Comparison of ENCODE assay signal across 8 mouse cellular contexts in the genomic region with DNA sequence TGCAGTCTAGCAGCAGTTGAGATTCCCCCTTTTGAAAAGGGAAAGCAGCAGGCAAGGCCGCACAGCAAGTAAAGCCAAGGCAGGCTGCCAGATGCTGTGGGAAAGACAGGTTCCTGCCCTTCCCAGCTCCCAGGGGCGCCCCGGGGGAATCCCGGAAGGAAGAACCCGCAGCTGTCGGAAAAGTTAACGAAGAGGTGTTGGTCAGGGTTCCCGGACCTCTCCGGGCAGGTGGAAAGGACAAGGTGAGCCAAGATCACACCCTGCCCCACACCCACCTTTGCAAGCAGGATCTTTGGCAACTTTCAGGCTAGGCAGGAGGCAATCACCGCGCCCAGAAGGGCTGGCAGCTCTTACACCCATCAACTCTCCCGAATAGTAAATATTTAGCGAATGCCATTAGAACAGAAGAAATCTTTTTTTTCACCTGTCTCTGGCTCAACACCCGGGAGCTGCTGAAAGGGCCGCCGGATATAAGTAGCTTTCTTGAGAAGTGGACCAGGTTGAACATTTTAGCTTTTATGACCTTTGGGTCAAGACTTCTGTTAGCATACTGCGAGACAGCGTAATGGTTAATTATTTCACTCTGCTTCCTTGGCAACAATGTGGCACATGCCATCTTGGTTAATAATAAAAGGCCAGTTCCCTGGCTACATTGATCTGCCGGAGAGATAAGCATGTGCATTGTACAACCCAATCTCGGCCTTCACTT. TPM values are rescaled to one million over a fixed set of nuclear protein-coding genes. Genes with fewer than 3 reads are reported as not detected.
DNase-seq lines count a peak whose midpoint lies in the region; ATAC-seq and TF ChIP-seq lines count a peak whose summit lies in the region.
"Had no signal": no experiment of that assay in that cellular context is flagged by ENCODE, and none has a peak within 500 bp of the region (broad histone marks: within the 10 kb centered on the region; RNA-seq: fewer than 3 reads in every experiment).

No protein-coding gene starts in this region.

- no peak for ATAC-seq in heart, embryonic 16.5 days (replicated peaks; ENCODE audit: extremely low read depth, insufficient read depth, low FRiP score)
- ATAC-seq in stomach, embryonic 14.5 days (ENCODE audit: insufficient number of reproducible peaks, insufficient read depth, low FRiP score, low read depth) = peak; percentile 76
- ATAC-seq in forebrain, postnatal 0 days = no peak

- peak overlapping the region; percentile 59 for H3K27ac ChIP-seq in heart, embryonic 16.5 days (ENCODE audit: low read length)
- H3K27ac ChIP-seq in stomach, embryonic 14.5 days (ENCODE audit: low read length) = peak overlapping the region; percentile 80; the same call in 1 of the 2 replicates
- H3K27ac ChIP-seq in forebrain, postnatal 0 days (ENCODE audit: low read depth, low read length) = no peak overlapping the region
- H3K27ac ChIP-seq: liver, embryonic 15.5 days had no signal

- no peaks in the 10 kb centered on the region for H3K9me3 ChIP-seq in heart, embryonic 16.5 days (replicated peaks; ENCODE audit: control insufficient read depth, low read length)
- H3K9me3 ChIP-seq in stomach, embryonic 14.5 days (ENCODE audit: control insufficient read depth, low read depth, low read length) = no peaks in the 10 kb centered on the region
- H3K9me3 ChIP-seq in forebrain, postnatal 0 days (ENCODE audit: low read length) = no peaks in the 10 kb centered on the region
- H3K9me3 ChIP-seq: liver, embryonic 15.5 days had no signal

- TF ChIP-seq CTCF in forebrain, postnatal 0 days (IDR thresholded peaks at IDR 0.05; ENCODE audit: low read depth) = no peak

- no peaks in the 10 kb centered on the region for H3K36me3 ChIP-seq in heart, embryonic 16.5 days (ENCODE audit: control insufficient read depth, insufficient read depth)
- H3K36me3 ChIP-seq in stomach, embryonic 14.5 days (ENCODE audit: control insufficient read depth, insufficient read depth, low read length) = no peaks in the 10 kb centered on the region
- H3K36me3 ChIP-seq in forebrain, postnatal 0 days (ENCODE audit: insufficient read depth) = no peaks in the 10 kb centered on the region
- H3K36me3 ChIP-seq: liver, embryonic 15.5 days had no signal

- 39% methylated on average over 20 of the region's 20 CpGs for WGBS in heart, embryonic 16.5 days
- WGBS in stomach, embryonic 14.5 days = 25% methylated on average over 20 of the region's 20 CpGs
- WGBS in forebrain, postnatal 0 days = 39% methylated on average over 20 of the region's 20 CpGs

- no peaks in the 10 kb centered on the region for H3K27me3 ChIP-seq in heart, embryonic 16.5 days (ENCODE audit: control insufficient read depth, insufficient read depth, low read length)
- H3K27me3 ChIP-seq in stomach, embryonic 14.5 days (ENCODE audit: control insufficient read depth, insufficient read depth, low read length) = no peaks in the 10 kb centered on the region
- no peaks in the 10 kb centered on the region for H3K27me3 ChIP-seq in forebrain, postnatal 0 days (ENCODE audit: insufficient read depth, low read length)
- H3K27me3 ChIP-seq: liver, embryonic 15.5 days had no signal

- H3K4me1 ChIP-seq in heart, embryonic 16.5 days (ENCODE audit: control insufficient read depth, insufficient read depth, low read length) = peaks cover 8% of the 10 kb centered on the region; the same call in 1 of the 2 replicates
- no peaks in the 10 kb centered on the region for H3K4me1 ChIP-seq in stomach, embryonic 14.5 days (ENCODE audit: control insufficient read depth, insufficient read depth, low read length)
- no peaks in the 10 kb centered on the region for H3K4me1 ChIP-seq in forebrain, postnatal 0 days (ENCODE audit: insufficient read depth)
- H3K4me1 ChIP-seq: liver, embryonic 15.5 days had no signal

- H3K4me3 ChIP-seq in heart, embryonic 16.5 days (ENCODE audit: low read length) = no peak overlapping the region
- H3K4me3 ChIP-seq in stomach, embryonic 14.5 days (ENCODE audit: low read depth, low read length) = no peak overlapping the region
- H3K4me3 ChIP-seq in forebrain, postnatal 0 days (ENCODE audit: low read depth, low read length) = no peak overlapping the region
- H3K4me3 ChIP-seq: liver, embryonic 15.5 days had no signal

- H3K4me2 ChIP-seq in heart, embryonic 16.5 days (ENCODE audit: low read depth, low read length) = peak overlapping the region; percentile 37
- peak overlapping the region; percentile 1; the same call in 1 of the 2 replicates for H3K4me2 ChIP-seq in stomach, embryonic 14.5 days (replicated peaks; ENCODE audit: low read depth, low read length)
- H3K4me2 ChIP-seq in forebrain, postnatal 0 days (ENCODE audit: low read depth) = no peak overlapping the region
- H3K4me2 ChIP-seq: liver, embryonic 15.5 days had no signal

- H3K9ac ChIP-seq in heart, embryonic 16.5 days (ENCODE audit: low read length) = peak overlapping the region; percentile 49
- 0 out of 2 replicates have a peak overlapping the region, but pooled peaks have one; percentile 11 for H3K9ac ChIP-seq in stomach, embryonic 14.5 days (replicated peaks; ENCODE audit: low read depth, low read length)
- no peak overlapping the region for H3K9ac ChIP-seq in forebrain, postnatal 0 days
- H3K9ac ChIP-seq: liver, embryonic 15.5 days had no signal

- peak; percentile 44 to 60 for DNase-seq in layer of hippocampus, postnatal 10 days (ENCODE audit: low spot score in 2 of 2)
- no peak for DNase-seq in layer of hippocampus, adult 8-10 months (ENCODE audit: low spot score in 2 of 2)
- DNase-seq in kidney, postnatal 36 days = peak; percentile 82 to 84
- no peak for DNase-seq in left cerebral cortex, postnatal 14 days (ENCODE audit: low spot score in 2 of 2)
- no peak for DNase-seq in forebrain, postnatal 0 days

- intact Hi-C loops in left cerebral cortex, postnatal 14 days (cut with DNase I) = no loop called here

RNA-seq across cellular contexts. Expression of gene Spink4, which starts 11.4 kb away (rescaled TPM):
- total RNA-seq in layer of hippocampus, postnatal 10 days (2021) = not detected
- total RNA-seq in layer of hippocampus, adult 8-10 months (2022) = not detected
- polyA plus RNA-seq in heart, embryonic 16.5 days (2015; fragmentation: Nextera tagmentation; extraction: Ambion mirVana) = 5.4 and 6.4 TPM in 2 replicates
- polyA plus RNA-seq in stomach, embryonic 14.5 days (2014; fragmentation: Nextera tagmentation; extraction: Ambion mirVana) = 1.6 TPM in 1 of 2 replicates, not detected in the other
- total RNA-seq in left cerebral cortex, postnatal 14 days (2021) = not detected
- total RNA-seq in forebrain, postnatal 0 days (2014; rRNA removed) = not detected in 2 replicates
- polyA plus RNA-seq in forebrain, postnatal 0 days (2015; fragmentation: Nextera tagmentation; extraction: Ambion mirVana) = not detected in 2 replicates

RNA-seq across cellular contexts. Expression of gene Bag1, which starts 39.7 kb away (rescaled TPM):
- 100 to 1,000 TPM; 163 to 170 TPM for total RNA-seq in layer of hippocampus, postnatal 10 days (2021)
- 100 to 1,000 TPM; 134 to 161 (median 142) TPM for total RNA-seq in layer of hippocampus, adult 8-10 months (2022)
- polyA plus RNA-seq in heart, embryonic 16.5 days (2015; fragmentation: Nextera tagmentation; extraction: Ambion mirVana) = 189 and 218 TPM in 2 replicates
- 209 and 231 TPM in 2 replicates for polyA plus RNA-seq in stomach, embryonic 14.5 days (2014; fragmentation: Nextera tagmentation; extraction: Ambion mirVana)
- total RNA-seq in left cerebral cortex, postnatal 14 days (2021) = 100 to 1,000 TPM; 160 to 164 TPM
- total RNA-seq in forebrain, postnatal 0 days (2014; rRNA removed) = 116 and 174 TPM in 2 replicates
- polyA plus RNA-seq in forebrain, postnatal 0 days (2015; fragmentation: Nextera tagmentation; extraction: Ambion mirVana) = 201 and 203 TPM in 2 replicates

RNA-seq across cellular contexts. Expression of gene Chmp5, which starts 39.8 kb away (rescaled TPM):
- total RNA-seq in layer of hippocampus, postnatal 10 days (2021) = 10 to 100 TPM; 71.9 to 75.3 TPM
- 10 to 100 TPM; 67.5 to 80.0 (median 74.2) TPM for total RNA-seq in layer of hippocampus, adult 8-10 months (2022)
- 75.8 and 75.9 TPM in 2 replicates for polyA plus RNA-seq in heart, embryonic 16.5 days (2015; fragmentation: Nextera tagmentation; extraction: Ambion mirVana)
- polyA plus RNA-seq in stomach, embryonic 14.5 days (2014; fragmentation: Nextera tagmentation; extraction: Ambion mirVana) = 99.3 and 103 TPM in 2 replicates
- total RNA-seq in left cerebral cortex, postnatal 14 days (2021) = 10 to 100 TPM; 71.4 to 73.1 TPM
- 94.8 and 101 TPM in 2 replicates for total RNA-seq in forebrain, postnatal 0 days (2014; rRNA removed)
- polyA plus RNA-seq in forebrain, postnatal 0 days (2015; fragmentation: Nextera tagmentation; extraction: Ambion mirVana) = 146 and 149 TPM in 2 replicates

RNA-seq across cellular contexts. Expression of gene B4galt1, which starts 54.6 kb away (rescaled TPM):
- total RNA-seq in layer of hippocampus, postnatal 10 days (2021) = 1 to 10 TPM; 6.5 to 7.0 TPM
- total RNA-seq in layer of hippocampus, adult 8-10 months (2022) = 10 to 100 TPM in 2 of 4 experiments, 1 to 10 TPM in 2; 6.7 to 13.0 (median 9.0) TPM
- 54.5 and 61.5 TPM in 2 replicates for polyA plus RNA-seq in heart, embryonic 16.5 days (2015; fragmentation: Nextera tagmentation; extraction: Ambion mirVana)
- 53.4 and 55.6 TPM in 2 replicates for polyA plus RNA-seq in stomach, embryonic 14.5 days (2014; fragmentation: Nextera tagmentation; extraction: Ambion mirVana)
- 1 to 10 TPM; 6.5 to 9.0 TPM for total RNA-seq in left cerebral cortex, postnatal 14 days (2021)
- total RNA-seq in forebrain, postnatal 0 days (2014; rRNA removed) = 6.8 and 10.0 TPM in 2 replicates
- 4.6 and 4.9 TPM in 2 replicates for polyA plus RNA-seq in forebrain, postnatal 0 days (2015; fragmentation: Nextera tagmentation; extraction: Ambion mirVana)

Comparison
In these comparisons a context has a peak if more than half of its experiments do, and no peak if none do; other contexts are left out.
1. DNase-seq: peak in layer of hippocampus, postnatal 10 days (2 of 2) and kidney, postnatal 36 days (2 of 2); none in layer of hippocampus, adult 8-10 months (0 of 2), left cerebral cortex, postnatal 14 days (0 of 2) and forebrain, postnatal 0 days (single experiment).